ENCODE assay signal across 14 mouse cellular contexts in the genomic region with DNA sequence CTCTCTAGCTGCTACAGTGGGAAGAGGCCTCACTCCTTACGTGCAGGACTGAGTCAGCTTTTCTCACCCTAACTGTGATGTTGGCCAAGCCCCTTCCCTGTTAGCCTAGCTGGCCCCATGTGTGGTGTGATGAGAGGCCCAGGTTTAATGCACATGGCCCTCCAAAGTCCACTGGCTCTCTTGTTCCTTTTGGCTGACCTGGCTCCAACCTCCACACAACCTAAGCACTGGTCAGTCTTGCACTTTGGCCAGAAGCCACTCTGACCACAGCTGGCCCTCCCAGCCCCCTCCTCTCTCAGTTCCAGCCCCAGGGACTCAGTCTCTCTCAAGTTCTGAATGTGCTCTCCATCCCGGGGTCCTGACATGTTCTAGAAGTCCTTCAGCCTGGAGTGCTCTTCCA. TPM values are rescaled to one million over a fixed set of nuclear protein-coding genes. Genes with fewer than 3 reads are reported as not detected.
DNase-seq lines count a peak whose midpoint lies in the region; ATAC-seq and TF ChIP-seq lines count a peak whose summit lies in the region.
"Had no signal": no experiment of that assay in that cellular context is flagged by ENCODE, and none has a peak within 500 bp of the region (broad histone marks: within the 10 kb centered on the region; RNA-seq: fewer than 3 reads in every experiment).

No protein-coding gene starts in this region.

- no peak for TF ChIP-seq CTCF in intestine, postnatal 0 days (IDR thresholded peaks at IDR 0.05; ENCODE audit: low read depth)

- peak; percentile 16; the same call in 1 of the 2 replicates for ATAC-seq in intestine, postnatal 0 days
- no peak; the same call in 1 of the 2 replicates for ATAC-seq in intestine, embryonic 15.5 days
- ATAC-seq in hindbrain, embryonic 14.5 days (ENCODE audit: low FRiP score) = no peak

- no peak overlapping the region for H3K4me2 ChIP-seq in intestine, postnatal 0 days (replicated peaks; ENCODE audit: low read depth)
- H3K4me2 ChIP-seq in intestine, embryonic 15.5 days (replicated peaks) = no peak overlapping the region
- H3K4me2 ChIP-seq in hindbrain, embryonic 14.5 days (replicated peaks) = no peak overlapping the region
- H3K4me2 ChIP-seq: heart, embryonic 13.5 days had no signal

- no peak overlapping the region for H3K9ac ChIP-seq in intestine, postnatal 0 days (ENCODE audit: low read depth, low read length)
- no peak overlapping the region for H3K9ac ChIP-seq in intestine, embryonic 15.5 days
- H3K9ac ChIP-seq in hindbrain, embryonic 14.5 days = no peak overlapping the region
- H3K9ac ChIP-seq: heart, embryonic 13.5 days had no signal

- no peak overlapping the region for H3K4me3 ChIP-seq in intestine, postnatal 0 days (ENCODE audit: low read depth, low read length)
- H3K4me3 ChIP-seq in intestine, embryonic 15.5 days (replicated peaks) = no peak overlapping the region
- no peak overlapping the region for H3K4me3 ChIP-seq in hindbrain, embryonic 14.5 days (replicated peaks; ENCODE audit: low read length)
- H3K4me3 ChIP-seq: heart, embryonic 13.5 days had no signal

- H3K36me3 ChIP-seq in intestine, postnatal 0 days (ENCODE audit: control insufficient read depth, insufficient read depth) = no peaks in the 10 kb centered on the region
- no peaks in the 10 kb centered on the region for H3K36me3 ChIP-seq in intestine, embryonic 15.5 days
- no peaks in the 10 kb centered on the region for H3K36me3 ChIP-seq in hindbrain, embryonic 14.5 days (replicated peaks; ENCODE audit: control insufficient read depth, insufficient read depth)
- H3K36me3 ChIP-seq: heart, embryonic 13.5 days had no signal

- intact Hi-C loops in left cerebral cortex, postnatal 36 days (cut with DNase I) = no loop called here

- H3K27ac ChIP-seq in intestine, postnatal 0 days (ENCODE audit: low read depth, low read length) = no peak overlapping the region
- H3K27ac ChIP-seq in intestine, embryonic 15.5 days = no peak overlapping the region
- 0 out of 2 replicates have a peak overlapping the region, but pooled peaks have one; percentile 52 for H3K27ac ChIP-seq in hindbrain, embryonic 14.5 days
- H3K27ac ChIP-seq: heart, embryonic 13.5 days had no signal

- no peaks in the 10 kb centered on the region for H3K9me3 ChIP-seq in intestine, postnatal 0 days (ENCODE audit: control insufficient read depth)
- H3K9me3 ChIP-seq in intestine, embryonic 15.5 days = no peaks in the 10 kb centered on the region
- no peaks in the 10 kb centered on the region for H3K9me3 ChIP-seq in hindbrain, embryonic 14.5 days (ENCODE audit: control insufficient read depth, low read length)

- DNase-seq in adipocyte (ENCODE audit: low spot score) = peak; percentile 34
- no peak for DNase-seq in hindbrain, embryonic 14.5 days (ENCODE audit: low spot score)
- peak; percentile 73 to 79 for DNase-seq in kidney, postnatal 36 days
- DNase-seq in right cerebral cortex, postnatal 36 days (ENCODE audit: low spot score in 2 of 2) = no peak
- no peak for DNase-seq in left cerebral cortex, postnatal 36 days (ENCODE audit: low spot score in 2 of 2)
- DNase-seq: cerebellum, adult 18-20 months; left cerebral cortex, postnatal 4 days; lung, postnatal 14 days; right cerebral cortex, postnatal 14 days; thymus, postnatal 25 days had no signal

- no peaks in the 10 kb centered on the region for H3K4me1 ChIP-seq in intestine, postnatal 0 days (replicated peaks; ENCODE audit: control insufficient read depth, insufficient read depth, low read length)
- H3K4me1 ChIP-seq in intestine, embryonic 15.5 days (replicated peaks) = peaks cover 15% of the 10 kb centered on the region; the same call in 1 of the 2 replicates
- 0 out of 2 replicates have a peak, but pooled peaks cover 6% of the 10 kb centered on the region for H3K4me1 ChIP-seq in hindbrain, embryonic 14.5 days (replicated peaks; ENCODE audit: control insufficient read depth, insufficient read depth, low read length)

- 68% methylated on average over 2 of the region's 2 CpGs for WGBS in intestine, postnatal 0 days
- 80% methylated on average over 2 of the region's 2 CpGs for WGBS in intestine, embryonic 15.5 days
- 89% methylated on average over 2 of the region's 2 CpGs for WGBS in hindbrain, embryonic 14.5 days

- no peaks in the 10 kb centered on the region for H3K27me3 ChIP-seq in intestine, postnatal 0 days (replicated peaks; ENCODE audit: control insufficient read depth, insufficient read depth, low read length)
- H3K27me3 ChIP-seq in intestine, embryonic 15.5 days (replicated peaks) = no peaks in the 10 kb centered on the region
- no peaks in the 10 kb centered on the region for H3K27me3 ChIP-seq in hindbrain, embryonic 14.5 days (ENCODE audit: control insufficient read depth, insufficient read depth, low read length)
- H3K27me3 ChIP-seq: heart, embryonic 13.5 days had no signal

RNA-seq across cellular contexts. Expression of gene Gpam, which starts 18.1 kb away (rescaled TPM):
- 6.3 and 6.6 TPM in 2 replicates for polyA plus RNA-seq in intestine, postnatal 0 days (2015; fragmentation: Nextera tagmentation; extraction: Ambion mirVana)
- polyA plus RNA-seq in intestine, embryonic 15.5 days (2015; fragmentation: Nextera tagmentation; extraction: Ambion mirVana) = 23.5 and 24.5 TPM in 2 replicates
- polyA plus RNA-seq in hindbrain, embryonic 14.5 days (2014; fragmentation: Nextera tagmentation; extraction: Ambion mirVana) = 26.8 and 29.3 TPM in 2 replicates
- total RNA-seq in left cerebral cortex, postnatal 36 days (2021) = 10 to 100 TPM; 42.0 to 43.0 TPM

RNA-seq across cellular contexts. Expression of gene Tectb, which starts 35.4 kb away (rescaled TPM):
- polyA plus RNA-seq in intestine, postnatal 0 days (2015; fragmentation: Nextera tagmentation; extraction: Ambion mirVana) = not detected in 2 replicates
- polyA plus RNA-seq in intestine, embryonic 15.5 days (2015; fragmentation: Nextera tagmentation; extraction: Ambion mirVana) = 0.08 and 0.11 TPM in 2 replicates
- 0.37 TPM in 1 of 2 replicates, not detected in the other for polyA plus RNA-seq in hindbrain, embryonic 14.5 days (2014; fragmentation: Nextera tagmentation; extraction: Ambion mirVana)
- total RNA-seq in left cerebral cortex, postnatal 36 days (2021) = not detected
- total RNA-seq: gastrocnemius, adult 8-10 months; left cerebral cortex, postnatal 4 days had no signal
- polyA plus RNA-seq: heart, embryonic 13.5 days had no signal

Comparison
In these comparisons a context has a peak if more than half of its experiments do, and no peak if none do; other contexts are left out.
1. DNase-seq: peak in adipocyte (single experiment) and kidney, postnatal 36 days (2 of 2); none in hindbrain, embryonic 14.5 days (single experiment), right cerebral cortex, postnatal 36 days (0 of 2) and left cerebral cortex, postnatal 36 days (0 of 2).